Mouse (Mus musculus): ENCODE data around the gene Slc16a7. TPM values are rescaled to one million over a fixed set of nuclear protein-coding genes. Genes with fewer than 3 reads are reported as not detected.

The Slc16a7 gene
- polyA plus RNA-seq, 1 experiment from 2014 or later: 5.6 TPM

DNA sequence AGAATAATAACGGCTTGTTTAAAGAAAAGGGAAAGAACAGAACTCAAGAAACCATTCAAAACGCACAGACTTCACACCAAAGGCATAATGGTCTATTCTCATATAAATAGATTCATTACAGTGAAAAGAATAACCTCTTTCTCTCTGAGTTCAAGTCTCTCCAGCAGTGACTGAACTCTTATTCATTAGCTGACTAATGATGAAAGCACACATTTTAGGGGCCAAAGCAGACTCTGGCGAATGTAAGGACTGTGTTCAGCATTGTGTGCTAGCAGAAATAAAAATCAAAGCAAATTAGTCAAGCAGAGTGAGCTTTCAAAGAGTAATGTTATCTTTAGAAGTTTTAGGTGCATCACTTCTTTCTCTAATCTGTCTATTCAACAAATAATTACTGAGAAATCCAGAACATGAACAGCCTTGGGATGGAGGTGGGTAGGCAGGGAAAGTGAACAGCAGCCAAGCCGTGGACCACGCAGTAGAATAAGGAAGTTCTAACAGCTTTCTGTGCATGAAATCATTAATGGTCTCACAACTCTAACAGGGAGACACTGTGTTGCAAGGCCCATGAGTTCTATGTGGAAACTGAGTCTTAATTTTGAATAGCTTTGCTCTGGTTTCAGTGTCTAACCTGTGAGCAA, 214.1 kb downstream of the Slc16a7 start:
- no peak overlapping the region for H3K4me3 ChIP-seq
- no peaks in the 10 kb centered on the region for H3K4me1 ChIP-seq
- H3K9me3 ChIP-seq: no peaks in the 10 kb centered on the region
- no peak overlapping the region for H3K9ac ChIP-seq
- H3K36me3 ChIP-seq: no peaks in the 10 kb centered on the region
- no peaks in the 10 kb centered on the region for H3K27me3 ChIP-seq
- ATAC-seq (ENCODE audit: insufficient number of reproducible peaks, insufficient read depth, low FRiP score, low TSS enrichment): no peak
- no peak overlapping the region for H3K4me2 ChIP-seq (replicated peaks)
- 62% methylated on average over 5 of the region's 5 CpGs for WGBS
- no peak overlapping the region for H3K27ac ChIP-seq

DNA sequence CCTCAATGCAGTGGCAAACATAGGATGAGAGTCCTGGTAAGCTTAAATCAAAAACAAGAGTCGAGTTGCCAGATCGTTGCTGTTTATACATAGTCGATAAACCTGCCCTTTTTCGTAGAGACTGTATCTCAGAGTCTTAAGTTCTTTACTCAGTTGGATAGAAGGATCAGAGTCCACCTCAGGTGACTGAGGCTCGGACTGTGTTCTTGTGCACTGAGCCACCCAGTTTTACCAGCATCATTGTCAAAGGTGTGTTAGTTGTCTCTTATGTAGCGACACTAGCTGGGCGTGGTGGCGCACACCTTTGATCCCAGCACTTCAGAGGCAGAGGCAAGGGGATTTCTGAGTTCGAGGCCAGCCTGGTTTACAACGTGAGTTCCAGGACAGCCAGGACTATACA, 217.6 kb downstream of the Slc16a7 start:
- 90% methylated on average over 10 of the region's 10 CpGs for WGBS
- H3K27me3 ChIP-seq: no peaks in the 10 kb centered on the region
- no peaks in the 10 kb centered on the region for H3K36me3 ChIP-seq

GRCm38 (mm10) chr10:125171154-125171553, 218.1 kb downstream of the Slc16a7 start:
- ATAC-seq (ENCODE audit: insufficient number of reproducible peaks, insufficient read depth, low FRiP score, low TSS enrichment): no peak
- Histone ChIP-seq H3K4me2 (replicated peaks) (no peak overlapping the region), H3K36me3 (no peaks in the 10 kb centered on the region), H3K27me3 (no peaks in the 10 kb centered on the region), H3K27ac (no peak overlapping the region), H3K4me3 (no peak overlapping the region), H3K9ac (no peak overlapping the region), H3K9me3 (no peaks in the 10 kb centered on the region), H3K4me1 (no peaks in the 10 kb centered on the region)
- 88% methylated on average over 6 of the region's 6 CpGs for WGBS

More for the DNA sequence above, 217.6 kb downstream of the Slc16a7 start:
- Histone ChIP-seq H3K9ac (no peak overlapping the region), H3K4me2 (replicated peaks) (no peak overlapping the region), H3K9me3 (no peaks in the 10 kb centered on the region), H3K4me1 (no peaks in the 10 kb centered on the region), H3K4me3 (no peak overlapping the region), H3K27ac (no peak overlapping the region)
- ATAC-seq (ENCODE audit: insufficient number of reproducible peaks, insufficient read depth, low FRiP score, low TSS enrichment): no peak

All from embryonic facial prominence, embryonic 12.5 days (tissue).